Mouse (Mus musculus) MEL (cell line): ENCODE measurements around the gene Kat7. TPM values are rescaled to one million over a fixed set of nuclear protein-coding genes. Genes with fewer than 3 reads are reported as not detected.

Experiments
- DNase-seq: peaks from one replicate; pipeline ENCODE4 v3.0.0; 2011; ENCODE audit warnings: low read depth, low spot score
- H3K27ac ChIP-seq: 2 replicates; pipeline ENCODE4 v1.5.1; 2012; ENCODE audit warnings: low read depth, mild to moderate bottlenecking, control low read depth, low read length, moderate library complexity; ENCODE audit not compliant: control insufficient read depth
- H3K27me3 ChIP-seq, 2 experiments: fragments of 150-350 bp in 1 of 2; sonication (generic) in 1 of 2; 2 replicates each; pipeline ENCODE4 v1.6.1; 2012; ENCODE audit warnings: low read length in 2 of 2, mild to moderate bottlenecking in 2 of 2, improper control_type of control experiment in 1 of 2, moderate library complexity in 1 of 2; ENCODE audit not compliant: insufficient read depth in 2 of 2, control insufficient read depth in 1 of 2
- H3K36me3 ChIP-seq, 2 experiments: 2 replicates each; pipeline ENCODE4 v1.6.1; 2012 to 2014; ENCODE audit warnings: low read length in 2 of 2, improper control_type of control experiment in 1 of 2, inconsistent platforms in 1 of 2, mild to moderate bottlenecking in 1 of 2; ENCODE audit not compliant: insufficient read depth in 2 of 2, control insufficient read depth in 1 of 2
- H3K4me1 ChIP-seq, 2 experiments: fragments of 150-350 bp in 1 of 2; sonication (generic) in 1 of 2; 2 replicates each; pipeline ENCODE4 v1.6.1; 2012; ENCODE audit warnings: low read length in 2 of 2, improper control_type of control experiment in 1 of 2, mild to moderate bottlenecking in 1 of 2; ENCODE audit not compliant: insufficient read depth in 2 of 2, control insufficient read depth in 1 of 2
- H3K4me3 ChIP-seq, 2 experiments: fragments of 150-350 bp in 1 of 2; sonication (generic) in 1 of 2; 2 replicates each; pipeline ENCODE4 v1.5.1; 2012; ENCODE audit warnings: low read depth in 2 of 2, low read length in 2 of 2, mild to moderate bottlenecking in 2 of 2, moderate library complexity in 2 of 2, control low read depth in 1 of 2, improper control_type of control experiment in 1 of 2; ENCODE audit not compliant: control insufficient read depth in 1 of 2, insufficient read depth in 1 of 2
- H3K79me2 ChIP-seq: 2 replicates; pipeline ENCODE4 v1.6.1; 2012; ENCODE audit warnings: mild to moderate bottlenecking, low read length, moderate library complexity; ENCODE audit not compliant: control insufficient read depth, poor library complexity, insufficient read depth
- H3K9ac ChIP-seq: 2 replicates; pipeline ENCODE4 v1.6.1; 2012; ENCODE audit warnings: low read depth, mild to moderate bottlenecking, control low read depth, low read length, moderate library complexity; ENCODE audit not compliant: control insufficient read depth, poor library complexity, severe bottlenecking
- H3K9me3 ChIP-seq: fragments of 150-350 bp; sonication (generic); replicated peaks from 2 replicates; pipeline ENCODE4 v1.6.1; 2012; ENCODE audit warnings: mild to moderate bottlenecking, low read length, improper control_type of control experiment, moderate library complexity; ENCODE audit not compliant: insufficient read depth
- CHD1 ChIP-seq: IDR thresholded peaks from 2 replicates; pipeline ENCODE4 v1.6.1; 2012; ENCODE audit warnings: low read depth, mild to moderate bottlenecking, inconsistent platforms, low read length, improper control_type of control experiment
- CTCF ChIP-seq, 3 experiments: IDR thresholded peaks in 2 of 3; conservative IDR thresholded peaks in 1 of 3; 2 replicates each; pipeline ENCODE4 v1.5.1; 2011 to 2012; ENCODE audit warnings: low read length in 3 of 3, low read depth in 2 of 3, mild to moderate bottlenecking in 2 of 3, improper control_type of control experiment in 1 of 3, inconsistent platforms in 1 of 3, mixed read lengths in 1 of 3, moderate library complexity in 1 of 3; ENCODE audit not compliant: control insufficient read depth in 1 of 3, insufficient read depth in 1 of 3, poor library complexity in 1 of 3, severe bottlenecking in 1 of 3
- ELF1 ChIP-seq: IDR thresholded peaks from 2 replicates; pipeline ENCODE4 v1.6.1; 2014; ENCODE audit warnings: low read depth, mild to moderate bottlenecking, inconsistent platforms, low read length, improper control_type of control experiment, moderate library complexity
- GABPA ChIP-seq: IDR thresholded peaks from 2 replicates; pipeline ENCODE4 v1.6.1; 2012; ENCODE audit warnings: low read depth, mild to moderate bottlenecking, inconsistent platforms, low read length, improper control_type of control experiment, moderate library complexity
- GATA1 ChIP-seq: IDR thresholded peaks from 2 replicates; pipeline ENCODE4 v1.6.1; 2011; ENCODE audit warnings: low read depth, low read length, improper control_type of control experiment
- HCFC1 ChIP-seq: IDR thresholded peaks from 2 replicates; pipeline ENCODE4 v1.6.1; 2012; ENCODE audit warnings: low read depth, mild to moderate bottlenecking, inconsistent platforms, low read length, improper control_type of control experiment, moderate library complexity
- JUND ChIP-seq: IDR thresholded peaks from 2 replicates; pipeline ENCODE4 v1.6.1; 2011; ENCODE audit warnings: low read depth, mild to moderate bottlenecking, improper control_type of control experiment, low read length
- MAX ChIP-seq: IDR thresholded peaks from 2 replicates; pipeline ENCODE4 v1.6.1; 2011; ENCODE audit warnings: low read length, improper control_type of control experiment
- MAZ ChIP-seq: IDR thresholded peaks from 2 replicates; pipeline ENCODE4 v1.6.1; 2012; ENCODE audit warnings: low read depth, mild to moderate bottlenecking, inconsistent platforms, low read length, improper control_type of control experiment
- MEF2A ChIP-seq: IDR thresholded peaks from 2 replicates; pipeline ENCODE4 v1.6.1; 2014; ENCODE audit warnings: low read depth, mild to moderate bottlenecking, inconsistent platforms, low read length, improper control_type of control experiment; ENCODE audit not compliant: poor library complexity, insufficient replicate concordance, severe bottlenecking; ENCODE audit errors: extremely low read depth
- MYB ChIP-seq: IDR thresholded peaks from 2 replicates; pipeline ENCODE4 v1.6.1; 2011; ENCODE audit warnings: mild to moderate bottlenecking, low read depth, low read length, improper control_type of control experiment
- NELFE ChIP-seq: IDR thresholded peaks from 2 replicates; pipeline ENCODE4 v1.6.1; 2011; ENCODE audit warnings: low read depth, low read length, improper control_type of control experiment
- NRF1 ChIP-seq: IDR thresholded peaks from 2 replicates; pipeline ENCODE4 v1.6.1; 2014; ENCODE audit warnings: low read depth, mild to moderate bottlenecking, inconsistent platforms, low read length, improper control_type of control experiment, moderate library complexity; ENCODE audit not compliant: poor library complexity, insufficient read depth, severe bottlenecking
- POLR2A ChIP-seq, 2 experiments: IDR thresholded peaks; 2 replicates each; pipeline ENCODE4 v1.6.1; 2011 to 2012; ENCODE audit warnings: low read length in 2 of 2, mild to moderate bottlenecking in 2 of 2, control low read depth in 1 of 2, improper control_type of control experiment in 1 of 2, low read depth in 1 of 2, moderate library complexity in 1 of 2; ENCODE audit not compliant: control insufficient read depth in 1 of 2, insufficient read depth in 1 of 2, poor library complexity in 1 of 2
- POLR2AphosphoS5 ChIP-seq: IDR thresholded peaks from 2 replicates; pipeline ENCODE4 v1.6.1; 2012; ENCODE audit warnings: low read depth, borderline replicate concordance, mild to moderate bottlenecking, inconsistent platforms, low read length, moderate library complexity, mixed read lengths
- UBTF ChIP-seq: IDR thresholded peaks from 2 replicates; pipeline ENCODE4 v1.6.1; 2012; ENCODE audit warnings: low read depth, mild to moderate bottlenecking, inconsistent platforms, low read length, improper control_type of control experiment, moderate library complexity, borderline replicate concordance; ENCODE audit not compliant: insufficient read depth
- USF2 ChIP-seq, 2 experiments: IDR thresholded peaks; 2 replicates each; pipeline ENCODE4 v1.6.1; 2011 to 2012; ENCODE audit warnings: improper control_type of control experiment in 2 of 2, low read length in 2 of 2, borderline replicate concordance in 1 of 2, inconsistent platforms in 1 of 2, low read depth in 1 of 2, mild to moderate bottlenecking in 1 of 2; ENCODE audit not compliant: insufficient read depth in 1 of 2
- ZNF384 ChIP-seq: IDR thresholded peaks from 2 replicates; pipeline ENCODE4 v1.6.1; 2012; ENCODE audit warnings: low read depth, mild to moderate bottlenecking, inconsistent platforms, low read length, improper control_type of control experiment
- polyA plus RNA-seq, 2 experiments: library from polyadenylated mRNA; stranded (reverse) in 1 of 2; unstranded in 1 of 2; fragments of >175 nt in 1 of 2; fragments of >200 nt in 1 of 2; gene quantifications; 2 replicates each; pipeline versions ENCODE4 v1.2.1 to v1.2.4; 2012; ENCODE audit warnings: low replicate concordance in 2 of 2, low read depth in 1 of 2; ENCODE audit not compliant: insufficient read length in 2 of 2, insufficient read depth in 1 of 2, missing spikeins in 1 of 2
- total RNA-seq: library from RNA; depleted of rRNA; stranded (reverse); fragments of 300-350 nt; gene quantifications from 2 replicates; pipeline ENCODE4 v1.2.3, GENCODE M21; 2012

Gene Kat7
- total and polyA plus RNA-seq, 3 experiments = 81.4 to 100 (median 95.4) TPM

- no peak overlapping the region for H3K9ac ChIP-seq
- H3K9me3 ChIP-seq = no peaks in the 10 kb centered on the region
- DNase-seq = no peak
- no peak overlapping the region for H3K4me3 ChIP-seq
- no peak overlapping the region for H3K27ac ChIP-seq
- H3K36me3 ChIP-seq = peaks cover 0 to 55% of the 10 kb centered on the region in 2 experiments; a peak in 2 of 4 replicates
- no peaks in the 10 kb centered on the region for H3K27me3 ChIP-seq
- no peaks in the 10 kb centered on the region for H3K79me2 ChIP-seq
- TF ChIP-seq ZNF384 = no peak
- TF ChIP-seq GATA1 = 0 out of 2 replicates have a peak, but pooled peaks have one; percentile 19
- TF ChIP-seq MEF2A = no peak
- TF ChIP-seq CHD1 = no peak
- no peaks in the 10 kb centered on the region for H3K4me1 ChIP-seq
Observed at GRCm38 (mm10) chr11:95276056-95276455, 34.0 kb downstream of the Kat7 start.

DNA sequence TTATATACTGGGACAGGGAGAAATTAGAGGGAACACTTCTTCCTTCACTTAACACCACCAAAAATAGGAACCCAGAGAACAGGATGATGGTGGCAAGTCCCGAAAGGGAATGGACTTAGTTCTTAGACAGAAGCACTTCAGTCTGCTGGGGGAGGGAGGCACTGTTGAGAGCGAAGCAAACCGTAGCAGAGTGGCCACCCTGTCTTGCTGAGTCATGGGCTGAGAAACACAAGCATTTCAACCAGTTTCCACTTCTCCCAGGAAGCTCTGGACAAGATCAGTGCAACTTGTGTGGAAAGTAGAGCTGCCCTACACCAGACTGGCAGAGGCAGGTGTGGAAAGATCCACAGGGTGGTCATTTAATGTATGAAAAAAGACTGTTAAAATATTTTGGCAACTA, 35.4 kb downstream of the Kat7 start:
- Histone ChIP-seq H3K27ac (no peak overlapping the region), H3K9ac (no peak overlapping the region)

GRCm38 (mm10) chr11:95273661-95274060, 36.4 kb downstream of the Kat7 start:
- Histone ChIP-seq H3K27me3 (no peaks in the 10 kb centered on the region), H3K79me2 (no peaks in the 10 kb centered on the region), H3K4me1 (no peaks in the 10 kb centered on the region), H3K9ac (no peak overlapping the region), H3K4me3 (no peak overlapping the region), H3K36me3 (peaks cover 0 to 37% of the 10 kb centered on the region in 2 experiments; a peak in 2 of 4 replicates), H3K9me3 (no peaks in the 10 kb centered on the region), H3K27ac (no peak overlapping the region)
- TF ChIP-seq USF2 (IDR thresholded peaks at IDR 0.05; ENCODE audit: borderline replicate concordance in 1 of 2, insufficient read depth in 1 of 2, low read depth in 1 of 2, low read length in 2 of 2) (no peak), HCFC1 (no peak), POLR2AphosphoS5 (no peak), POLR2A (IDR thresholded peaks at IDR 0.05; ENCODE audit: control insufficient read depth in 1 of 2, insufficient read depth in 1 of 2, low read depth in 1 of 2, low read length in 2 of 2, poor library complexity in 1 of 2) (no peak), MAZ (no peak), CTCF (IDR thresholded peaks at IDR 0.05 in 2 of 3, conservative IDR thresholded peaks at IDR 0.05 in 1 of 3; ENCODE audit: control insufficient read depth in 1 of 3, insufficient read depth in 1 of 3, low read depth in 2 of 3, low read length in 3 of 3, poor library complexity in 1 of 3, severe bottlenecking in 1 of 3) (no peak), NELFE (no peak), NRF1 (no peak), MAX (no peak), MYB (no peak), JUND (no peak), ELF1 (no peak), UBTF (no peak)
- no peak for DNase-seq

More for the DNA sequence above, 35.4 kb downstream of the Kat7 start:
- no peaks in the 10 kb centered on the region for H3K79me2 ChIP-seq
- TF ChIP-seq GABPA (no peak), JUND (no peak)
- H3K4me1 ChIP-seq = no peaks in the 10 kb centered on the region
- H3K4me3 ChIP-seq = no peak overlapping the region
- no peaks in the 10 kb centered on the region for H3K27me3 ChIP-seq
- no peak for DNase-seq
- no peaks in the 10 kb centered on the region for H3K9me3 ChIP-seq
- peaks cover 0 to 42% of the 10 kb centered on the region in 2 experiments; a peak in 2 of 4 replicates for H3K36me3 ChIP-seq
